Mouse (Mus musculus) embryonic stem cell, embryonic (primary cell): Measurements from ENCODE around the gene Cyp26b1.
"Not testable (repeated sequence)": the region's sequence is repeated elsewhere in the genome, so short reads cannot be mapped to it uniquely, and the experiment has no call there.

Source experiments
- CTCF ChIA-PET, 4 experiments: fragments of 300-600 bp in 2 of 4; fragments of 350-600 bp in 2 of 4; sonication (Branson Sonifier 250); formaldehyde crosslinking; loops; one replicate each; lab custom pipeline; 2022; ENCODE audit warnings: inconsistent platforms in 2 of 4; lab: Charles Lee
- POLR2A ChIA-PET, 4 experiments: fragments of 300-600 bp in 2 of 4; fragments of 350-600 bp in 2 of 4; sonication (Branson Sonifier 250); formaldehyde crosslinking; loops; one replicate each; lab custom pipeline; 2022; ENCODE audit warnings: antibody characterized with exemption in 4 of 4, inconsistent platforms in 1 of 4; lab: Charles Lee

Cyp26b1 gene

DNA sequence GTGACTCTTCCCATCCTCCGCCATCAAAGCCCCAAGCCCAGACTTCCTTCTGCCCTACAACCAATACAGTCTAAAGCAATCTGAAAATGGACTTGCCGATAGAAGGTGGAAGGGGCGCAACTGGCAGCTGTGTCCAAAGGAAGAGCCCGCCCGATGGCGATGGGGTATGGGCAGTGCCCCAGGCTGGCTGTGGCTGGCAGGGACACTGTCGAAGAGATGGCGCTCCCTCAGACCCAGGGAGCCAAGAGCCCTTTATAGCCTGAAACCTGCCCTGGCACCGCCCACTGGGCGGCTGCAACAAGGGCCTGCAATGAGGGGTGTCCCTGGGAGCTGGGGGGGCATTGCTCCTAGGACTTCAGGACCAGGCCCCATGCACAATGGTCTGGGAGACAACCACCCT, at the start of gene Cyp26b1:
Gene Cyp26b1 (minus strand): TSS at position 216 of the 400 bp plus-strand sequence.
- POLR2A ChIA-PET = interaction anchor here in 1 of 4 experiments (0.7 kb wide), 1 partner anchor 21 kb away, joined by 3 read pairs; no protein-coding TSS in a partner anchor
- CTCF ChIA-PET = interaction anchor here in 2 of 4 experiments (0.7 to 1.0 kb wide), 2 partner anchors 144 to 229 kb away, joined by 5 to 8 read pairs; no protein-coding TSS in a partner anchor

DNA sequence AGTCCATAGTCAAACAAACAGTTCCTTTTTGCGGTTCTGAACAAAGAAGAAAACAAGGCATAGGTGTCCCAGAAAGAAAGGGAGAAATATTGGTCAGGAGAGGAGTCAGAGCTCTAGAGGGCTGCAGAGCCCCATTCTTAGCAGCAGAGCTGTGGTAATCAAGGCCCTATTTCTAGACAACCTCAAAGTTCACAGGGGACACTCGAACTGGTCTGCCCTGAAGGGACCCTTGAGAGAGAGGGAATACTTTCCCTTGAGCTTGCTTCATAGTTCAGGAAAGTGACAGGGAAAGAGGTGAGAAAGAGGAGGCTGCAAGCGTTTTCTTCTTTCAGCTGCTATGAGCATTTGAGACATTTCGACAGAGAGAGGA, 47.3 kb upstream of the Cyp26b1 start:
- ChIA-PET CTCF (interaction anchor here in 1 of 4 experiments (0.5 kb wide), 1 partner anchor 199 kb away, joined by 4 read pairs; no protein-coding TSS in a partner anchor), POLR2A (interaction anchor here in 1 of 4 experiments (0.6 kb wide), 1 partner anchor 800 kb away, joined by 3 read pairs; no protein-coding TSS in a partner anchor)

GRCm38 (mm10) chr6:84640324-84641061, 46.8 kb upstream of the Cyp26b1 start:
- POLR2A ChIA-PET = interaction anchor here in 1 of 4 experiments (0.6 kb wide), 1 partner anchor 800 kb away, joined by 3 read pairs; no protein-coding TSS in a partner anchor
- CTCF ChIA-PET = no interaction called here

DNA sequence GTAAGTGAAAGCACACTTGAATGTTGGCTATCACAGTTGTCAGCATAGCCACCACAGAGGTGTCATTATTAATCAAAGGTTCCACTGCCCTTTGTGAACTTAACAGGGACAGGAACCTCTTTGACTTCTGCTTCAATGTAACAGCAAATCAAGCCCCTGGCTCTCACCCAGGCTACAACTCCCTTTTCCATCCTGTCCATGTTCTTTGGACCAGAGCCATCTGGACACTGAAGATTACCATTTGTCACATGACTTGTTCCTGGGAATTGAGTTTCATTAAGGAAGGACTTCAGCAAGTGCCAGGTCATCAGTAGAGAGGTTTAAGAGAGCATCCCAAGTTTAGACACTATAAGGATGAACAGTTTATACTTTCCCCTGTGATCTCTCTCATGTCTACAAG, 44.5 kb upstream of the Cyp26b1 start:
- ChIA-PET POLR2A (no interaction called here), CTCF (no interaction called here)

DNA sequence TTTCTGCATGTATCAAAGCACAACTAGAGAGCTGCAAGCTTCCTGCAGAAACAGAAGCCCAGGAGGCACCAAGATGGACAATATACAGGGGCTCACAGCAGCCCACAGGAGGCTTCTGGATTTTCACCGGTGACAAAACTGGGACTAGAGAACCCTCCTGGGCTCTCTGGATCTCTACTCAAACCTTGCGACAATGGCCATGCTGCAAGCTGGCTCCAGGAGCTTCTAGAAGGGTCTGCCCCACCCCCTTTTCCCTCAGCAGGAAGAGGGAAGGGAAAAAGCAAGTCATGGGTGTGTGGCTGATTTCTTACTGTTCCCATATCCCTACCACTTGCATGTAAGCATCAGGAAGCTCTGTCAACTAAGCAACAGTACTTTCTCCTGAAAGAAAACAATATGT, 37.9 kb upstream of the Cyp26b1 start:
- ChIA-PET POLR2A (interaction anchor here in 1 of 4 experiments (1.1 kb wide), 1 partner anchor 23 kb away, joined by 3 read pairs; no protein-coding TSS in a partner anchor), CTCF (interaction anchor here in 1 of 4 experiments (0.6 kb wide), 1 partner anchor 1314 kb away, joined by 3 read pairs; no protein-coding TSS in a partner anchor)

- ChIA-PET CTCF (no interaction called here), POLR2A (interaction anchor here in 1 of 4 experiments (0.7 kb wide), 1 partner anchor 825 kb away, joined by 3 read pairs; no protein-coding TSS in a partner anchor)
Observed at GRCm38 (mm10) chr6:84630276-84630675, 36.6 kb upstream of the Cyp26b1 start.

DNA sequence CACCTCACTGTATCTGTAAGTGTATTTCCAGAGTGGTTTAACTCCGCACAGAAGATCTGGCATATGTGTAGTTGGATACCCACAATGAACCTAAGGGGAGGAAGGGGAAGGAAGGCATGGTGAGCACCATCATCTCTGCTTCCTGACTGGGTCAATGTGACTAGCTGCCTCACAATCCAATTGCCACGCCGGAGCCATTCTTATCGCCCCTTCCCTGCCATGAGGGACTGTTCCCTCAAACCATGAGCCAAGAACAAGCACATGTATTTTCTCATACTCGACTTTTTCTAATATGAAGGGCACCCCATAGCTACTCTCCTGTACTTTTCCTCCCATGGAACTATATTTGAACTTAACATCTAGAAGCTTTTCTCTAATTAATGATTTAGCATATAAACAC, 35.1 kb upstream of the Cyp26b1 start:
- ChIA-PET POLR2A (interaction anchor here in 2 of 4 experiments (0.7 to 1.4 kb wide), 3 partner anchors 9 to 23 kb away, joined by 3 read pairs; no protein-coding TSS in a partner anchor), CTCF (interaction anchor here in 2 of 4 experiments (0.6 to 1.0 kb wide), 2 partner anchors 50 to 121 kb away, joined by 3 read pairs; no protein-coding TSS in a partner anchor)

DNA sequence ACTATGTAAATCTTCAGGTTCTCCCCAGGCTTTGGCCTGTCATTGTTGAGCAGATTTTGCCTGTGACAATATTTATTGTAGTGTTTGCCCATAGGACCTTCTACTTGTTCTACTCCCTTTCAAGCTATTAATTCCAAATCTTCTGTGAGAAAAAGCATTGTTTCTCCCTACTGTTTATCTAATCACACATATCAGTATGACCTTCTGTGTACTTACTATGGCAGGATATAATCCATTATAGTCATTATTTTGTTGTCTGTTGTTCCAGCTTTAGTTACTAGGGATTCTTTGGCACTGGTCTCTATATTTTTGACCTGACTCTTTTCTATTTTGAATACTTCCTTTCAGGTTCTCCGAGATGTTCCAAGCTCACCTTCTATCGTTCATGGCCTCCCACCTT, 32.7 kb upstream of the Cyp26b1 start:
- POLR2A ChIA-PET = interaction anchor here in 1 of 4 experiments (1.2 kb wide), 1 partner anchor 42 kb away, joined by 3 read pairs; no protein-coding TSS in a partner anchor

GRCm38 (mm10) chr6:84619166-84619565, 25.5 kb upstream of the Cyp26b1 start:
- POLR2A ChIA-PET = interaction anchor here in 2 of 4 experiments (0.8 to 1.1 kb wide), 2 partner anchors 9 kb away, joined by 3 read pairs; no protein-coding TSS in a partner anchor

More for the DNA sequence above, 32.7 kb upstream of the Cyp26b1 start:
- CTCF ChIA-PET = no interaction called here

GRCm38 (mm10) chr6:84617051-84617450, 23.3 kb upstream of the Cyp26b1 start:
- POLR2A ChIA-PET = no interaction called here

More at GRCm38 (mm10) chr6:84619166-84619565, 25.5 kb upstream of the Cyp26b1 start:
- CTCF ChIA-PET = no interaction called here

DNA sequence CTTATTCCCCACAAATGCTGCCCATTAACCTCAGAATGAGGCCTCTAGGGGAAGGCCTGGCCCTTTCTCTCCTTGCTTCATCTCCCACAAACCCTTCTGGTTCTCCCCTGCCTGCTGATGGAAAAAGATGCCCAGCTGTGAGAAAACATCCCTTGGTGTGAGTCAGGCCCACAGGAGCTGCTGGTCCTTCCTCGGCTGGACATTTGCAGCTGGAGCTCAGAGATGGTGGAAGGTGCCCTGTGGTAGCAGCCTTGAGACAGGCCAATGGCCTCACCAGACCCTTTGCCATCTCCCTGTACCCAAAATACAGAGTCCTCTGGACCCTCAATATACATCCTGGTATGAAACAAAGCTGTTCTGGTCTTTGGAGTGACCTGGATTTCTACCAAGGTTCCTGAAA, 22.9 kb upstream of the Cyp26b1 start:
- POLR2A ChIA-PET = no interaction called here
- CTCF ChIA-PET = interaction anchor here in 1 of 4 experiments (0.5 kb wide), 1 partner anchor 110 kb away, joined by 3 read pairs; no protein-coding TSS in a partner anchor

More at GRCm38 (mm10) chr6:84617051-84617450, 23.3 kb upstream of the Cyp26b1 start:
- CTCF ChIA-PET = interaction anchor here in 1 of 4 experiments (0.5 kb wide), 1 partner anchor 111 kb away, joined by 3 read pairs; no protein-coding TSS in a partner anchor

DNA sequence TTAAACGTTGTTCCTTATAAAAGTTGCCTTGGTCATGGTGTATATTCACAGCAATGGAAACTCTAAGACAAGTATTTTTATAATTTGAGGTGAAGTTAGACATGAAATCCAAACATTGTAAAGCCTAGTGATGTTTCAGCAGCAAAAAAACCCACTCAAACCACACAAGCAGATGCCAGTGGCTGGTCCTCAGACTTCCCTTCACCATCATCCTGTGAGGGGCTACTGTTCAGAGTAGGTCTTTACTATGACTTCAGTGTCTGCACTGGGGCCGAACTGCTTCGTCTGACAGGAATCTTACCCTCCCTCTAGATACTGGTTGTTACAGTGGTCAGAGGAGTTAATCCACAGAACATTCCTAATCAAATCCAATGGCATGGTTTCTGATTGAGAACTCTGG, 19.9 kb upstream of the Cyp26b1 start:
- ChIA-PET CTCF (interaction anchor here in 1 of 4 experiments (0.5 kb wide), 1 partner anchor 535 kb away, joined by 3 read pairs; no protein-coding TSS in a partner anchor), POLR2A (interaction anchor here in 1 of 4 experiments (0.7 to 1.4 kb wide), 2 partner anchors 8 to 16 kb away, joined by 3 to 6 read pairs; no protein-coding TSS in a partner anchor)

- ChIA-PET CTCF (interaction anchor here in 1 of 4 experiments (1.0 kb wide), 1 partner anchor 11 kb away, joined by 4 read pairs; no protein-coding TSS in a partner anchor), POLR2A (interaction anchor here in 1 of 4 experiments (0.7 to 1.0 kb wide), 2 partner anchors 11 to 503 kb away, joined by 3 read pairs; no protein-coding TSS in a partner anchor)
Observed at GRCm38 (mm10) chr6:84601136-84601889, 7.6 kb upstream of the Cyp26b1 start.

GRCm38 (mm10) chr6:84599296-84599695, 5.6 kb upstream of the Cyp26b1 start:
- POLR2A ChIA-PET, CTCF ChIA-PET: not testable (repeated sequence)

DNA sequence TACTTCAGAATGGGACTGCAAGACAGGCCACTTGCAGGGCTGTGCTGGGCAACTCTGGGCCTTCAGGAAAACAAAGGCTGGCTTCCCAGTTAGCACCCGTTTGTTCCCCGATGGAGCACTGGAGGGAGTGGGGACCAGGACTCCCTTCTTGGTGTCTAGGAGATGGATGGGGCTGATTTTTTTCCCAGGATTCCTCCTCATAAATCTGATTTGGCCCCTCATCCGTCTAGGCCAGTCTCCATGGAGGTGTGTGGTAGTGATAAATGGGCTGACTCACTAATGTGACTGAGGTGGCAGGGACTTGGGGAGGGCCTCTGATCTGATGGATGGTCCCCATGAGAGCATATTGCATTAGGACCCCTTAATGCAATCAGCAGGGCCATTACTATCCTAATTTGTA, 5.0 kb upstream of the Cyp26b1 start:
- ChIA-PET POLR2A (no interaction called here), CTCF (no interaction called here)

- ChIA-PET POLR2A (no interaction called here), CTCF (interaction anchor here in 2 of 4 experiments (0.6 kb wide), 2 partner anchors 169 to 532 kb away, joined by 3 to 4 read pairs; no protein-coding TSS in a partner anchor)
Observed at GRCm38 (mm10) chr6:84594626-84595025, 918 bp upstream of the Cyp26b1 start.

DNA sequence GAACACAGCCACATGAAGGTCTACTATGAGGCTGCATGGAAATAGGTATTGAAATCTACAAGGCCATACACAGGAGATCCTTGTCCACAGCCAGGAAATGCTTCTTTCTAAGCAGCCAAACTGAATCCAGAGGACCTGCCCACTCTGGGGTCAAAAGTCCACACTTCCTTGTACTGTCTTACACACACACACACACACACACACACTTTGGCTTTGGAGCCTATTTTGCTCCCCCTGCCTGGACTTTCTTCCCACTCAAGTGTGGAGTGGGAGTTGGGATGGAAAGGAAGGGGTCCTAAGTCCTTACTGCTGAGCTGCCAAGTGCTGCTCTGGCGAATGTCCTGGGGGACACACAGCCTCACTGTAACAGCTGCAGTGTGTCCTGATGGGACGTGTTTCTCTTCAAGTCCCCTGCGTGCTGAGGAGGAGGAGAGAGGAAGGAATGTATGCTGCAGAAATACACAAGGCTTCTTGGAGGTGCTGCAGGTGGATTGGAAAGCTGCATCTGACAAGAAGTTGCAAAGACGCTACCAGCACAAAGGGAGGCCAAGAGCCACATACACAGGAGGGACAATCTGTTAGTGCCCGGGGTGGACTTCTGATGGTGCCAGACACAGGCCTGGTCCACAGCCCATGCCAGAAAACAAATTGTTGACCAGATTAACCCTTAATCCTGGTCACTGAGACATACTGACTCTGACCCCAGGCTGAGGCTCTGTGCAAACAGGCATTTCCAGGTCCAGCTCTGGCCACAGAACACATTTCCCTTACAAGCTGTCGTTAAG, 2.6 kb downstream of the Cyp26b1 start:
- CTCF ChIA-PET = interaction anchor here (0.6 to 4.8 kb wide), 60 partner anchors 8 to 787 kb away, joined by 3 to 26 read pairs (median 4); partner anchors contain the start of gene Spr (in 2 of the 4)

More for the DNA sequence above, 2.6 kb downstream of the Cyp26b1 start:
- POLR2A ChIA-PET = interaction anchor here in 1 of 4 experiments (1.1 kb wide), 2 partner anchors 10 to 17 kb away, joined by 3 to 4 read pairs; no protein-coding TSS in a partner anchor
